Mouse (Mus musculus) liver, embryonic 14 days (tissue): ENCODE data around the gene Tex29. TPM values are rescaled to one million over a fixed set of nuclear protein-coding genes. Genes with fewer than 3 reads are reported as not detected.

Experiments
- polyA plus RNA-seq: library from polyadenylated mRNA; depleted of rRNA; stranded (reverse); fragments of >200 nt; gene quantifications from 2 replicates; pipeline ENCODE4 v1.2.3, GENCODE M21; 2012; rRNA removed

The Tex29 gene
- polyA plus RNA-seq, result not detected in 2 replicates

GRCm38 (mm10) chr8:11840174-11840573 is at the start of gene Tex29:
Gene Tex29 (plus strand): TSS chr8:11840474.

Other genes starting within 250 kb of the Tex29 start
- gene Ankrd10, start 204.7 kb upstream of the Tex29 start, polyA plus RNA-seq, result 24.5 and 27.5 TPM in 2 replicates
- not detected in 2 replicates for gene 1700016D06Rik, start 139.4 kb upstream of the Tex29 start, polyA plus RNA-seq
- gene Arhgef7, start 112.8 kb upstream of the Tex29 start, polyA plus RNA-seq, result 6.4 and 7.2 TPM in 2 replicates